Mouse (Mus musculus) frontal cortex, postnatal 36 days (tissue): Measurements from ENCODE around the gene Exosc5.

ENCODE experiments used
- DNase-seq, 2 experiments: peaks; one replicate each; pipeline ENCODE4 v3.0.0; 2022; ENCODE audit warnings: low spot score in 2 of 2

Gene Exosc5

GRCm38 (mm10) chr7:25706578-25707170, 47.7 kb downstream of the Exosc5 start:
- no peak for DNase-seq

- DNase-seq, result no peak
Measured at GRCm38 (mm10) chr7:25707581-25708292, 48.8 kb downstream of the Exosc5 start.

GRCm38 (mm10) chr7:25709961-25710360, 51.0 kb downstream of the Exosc5 start:
- DNase-seq, result no peak

GRCm38 (mm10) chr7:25710519-25711130, 51.7 kb downstream of the Exosc5 start:
- DNase-seq, result peak in 1 of 2 experiments; percentile 47

GRCm38 (mm10) chr7:25711165-25711564, 52.2 kb downstream of the Exosc5 start:
- DNase-seq, result no peak

- no peak for DNase-seq
Measured at GRCm38 (mm10) chr7:25711731-25712197, 52.8 kb downstream of the Exosc5 start.

GRCm38 (mm10) chr7:25712801-25713200, 53.8 kb downstream of the Exosc5 start:
- DNase-seq, result no peak

- no peak for DNase-seq
Measured at GRCm38 (mm10) chr7:25714581-25714980, 55.6 kb downstream of the Exosc5 start.

GRCm38 (mm10) chr7:25715731-25716271, 56.8 kb downstream of the Exosc5 start:
- no peak for DNase-seq

- no peak for DNase-seq
Measured at GRCm38 (mm10) chr7:25717478-25717877, 58.5 kb downstream of the Exosc5 start.

- DNase-seq, result peak; percentile 95 to 97
Measured at GRCm38 (mm10) chr7:25718788-25719417, 59.9 kb downstream of the Exosc5 start, which contains the start of gene Ccdc97. Gene Ccdc97, minus strand, starts transcription at chr7:25719088.

- peak; percentile 78 to 83 for DNase-seq
Measured at GRCm38 (mm10) chr7:25719761-25720610, 61.0 kb downstream of the Exosc5 start.

- no peak for DNase-seq
Measured at GRCm38 (mm10) chr7:25720760-25721159, 61.8 kb downstream of the Exosc5 start.
